Mouse (Mus musculus) kidney, postnatal 0 days (tissue): ENCODE measurements around the gene Palm3. TPM values are rescaled to one million over a fixed set of nuclear protein-coding genes. Genes with fewer than 3 reads are reported as not detected.
"Not testable (repeated sequence)": the region's sequence is repeated elsewhere in the genome, so short reads cannot be mapped to it uniquely, and the experiment has no call there.

ENCODE experiments used
- ATAC-seq: fragments of 200-750 bp; cut with Nextera tagmentation; replicated peaks from 2 replicates; pipeline ENCODE4 v1.8.0; 2017; ENCODE audit warnings: low read depth, moderate number of reproducible peaks, moderate TSS enrichment, moderate library complexity; ENCODE audit not compliant: low FRiP score
- DNase-seq: peaks from one replicate; pipeline ENCODE4 v3.0.0-alpha.2; 2016; ENCODE audit warnings: low spot score
- H3K27ac ChIP-seq: fragments of 300-500 bp; sonication (generic); 2 replicates; pipeline ENCODE4 v1.5.1; 2014; ENCODE audit warnings: mild to moderate bottlenecking
- H3K27me3 ChIP-seq: fragments of 300-500 bp; sonication (generic); 2 replicates; pipeline ENCODE4 v1.6.1; 2014; ENCODE audit warnings: low read length, mixed read lengths; ENCODE audit not compliant: insufficient read depth
- H3K36me3 ChIP-seq: fragments of 300-500 bp; sonication (generic); 2 replicates; pipeline ENCODE4 v1.6.1; 2014; ENCODE audit warnings: low read length, mixed read lengths; ENCODE audit not compliant: insufficient read depth
- H3K4me1 ChIP-seq: fragments of 300-500 bp; sonication (generic); replicated peaks from 2 replicates; pipeline ENCODE4 v1.6.1; 2014; ENCODE audit warnings: antibody characterized with exemption, low read length, mixed read lengths; ENCODE audit not compliant: insufficient read depth
- H3K4me2 ChIP-seq: fragments of 300-500 bp; sonication (generic); 2 replicates; pipeline ENCODE4 v1.6.1; 2014; ENCODE audit warnings: mild to moderate bottlenecking, low read length, moderate library complexity, mixed read lengths
- H3K4me3 ChIP-seq: fragments of 300-500 bp; sonication (generic); replicated peaks from 2 replicates; pipeline ENCODE4 v1.5.1; 2014; ENCODE audit warnings: low read depth, low read length
- H3K9ac ChIP-seq: fragments of 300-500 bp; sonication (generic); 2 replicates; pipeline ENCODE4 v1.6.1; 2014; ENCODE audit warnings: low read depth, low read length
- H3K9me3 ChIP-seq: fragments of 300-500 bp; sonication (generic); replicated peaks from 2 replicates; pipeline ENCODE4 v1.6.1; 2016; ENCODE audit warnings: low read length, inconsistent platforms, mixed read lengths
- CTCF ChIP-seq: IDR thresholded peaks from 2 replicates; pipeline ENCODE4 v1.5.1; 2016; ENCODE audit warnings: antibody characterized with exemption, low read depth, mild to moderate bottlenecking, moderate library complexity
- WGBS: fragments of 180-500 bp; shearing (Covaris S2); extraction: QIAGEN DNeasy Blood & Tissue Kit; methylation state at CpG from one replicate; pipeline ENCODE4 v1.1.7; 2014; 5-methylcytosine and 5-hydroxymethylcytosine counted together
- polyA plus RNA-seq: library from polyadenylated mRNA; unstranded; fragments of >200 nt; fragmentation: Nextera tagmentation; extraction: Ambion mirVana; gene quantifications from 2 replicates; pipeline ENCODE4 v1.2.1, GENCODE M21; 2015

Palm3 gene
- polyA plus RNA-seq, 1 experiment from 2014 or later: 12.7 TPM

DNA sequence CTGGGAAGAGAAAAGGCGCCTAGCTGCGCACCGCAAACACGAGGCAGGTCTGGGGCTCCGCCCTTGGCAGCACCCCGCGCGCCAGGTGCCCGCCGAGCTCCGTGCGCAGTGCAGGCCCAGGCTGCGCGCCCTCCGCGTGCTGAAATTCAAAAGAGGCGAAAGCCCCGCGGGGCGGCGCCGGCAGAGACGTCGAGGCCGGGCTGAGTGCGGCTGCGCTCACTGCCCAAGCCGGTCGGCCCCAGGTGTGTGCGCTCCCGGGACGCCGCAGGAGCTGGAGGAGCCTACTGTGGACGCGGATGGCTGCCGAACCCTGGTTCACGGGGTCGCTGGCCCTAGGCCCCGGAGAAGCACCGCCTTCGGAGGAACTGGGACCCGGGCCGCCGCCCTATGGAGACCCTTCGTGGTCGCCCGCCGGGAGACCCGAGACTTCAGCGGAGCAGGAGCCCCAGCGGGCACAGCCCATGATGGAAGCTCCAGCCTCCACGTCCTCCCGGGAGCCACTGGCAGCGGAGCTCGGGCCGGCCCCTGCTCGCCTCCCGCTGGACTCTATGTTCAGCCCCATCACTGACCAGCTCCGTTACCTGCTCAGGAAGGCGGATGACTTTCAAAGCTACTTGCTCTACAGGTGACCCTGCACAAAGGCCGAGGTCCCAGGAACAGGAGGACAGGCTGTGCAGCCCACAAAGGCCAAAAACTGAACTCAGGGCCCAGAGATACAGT, 19.8 kb upstream of the Palm3 start, which contains the start of gene 1700067K01Rik:
TSS of gene 1700067K01Rik (plus strand) at position 222 of the 720 bp plus-strand sequence.
- H3K4me2 ChIP-seq: peak within 1 kb of the TSS; percentile 13; the same call in 1 of the 2 replicates
- ATAC-seq (no peak), DNase-seq (no peak)
- H3K27me3 ChIP-seq: no peaks in the 10 kb centered on the region
- H3K36me3 ChIP-seq: 0 out of 2 replicates have a peak, but pooled peaks cover 8% of the 10 kb centered on the region
- WGBS: 42% methylated on average over 60 of the region's 61 CpGs
- H3K9me3 ChIP-seq: no peaks in the 10 kb centered on the region
- no peak within 1 kb of the TSS for H3K27ac ChIP-seq
- no peak within 1 kb of the TSS; the same call in 1 of the 2 replicates for H3K9ac ChIP-seq
- TF ChIP-seq CTCF: no peak
- no peak within 1 kb of the TSS for H3K4me3 ChIP-seq
- H3K4me1 ChIP-seq: peaks cover 24% of the 10 kb centered on the region

- Histone ChIP-seq H3K4me3 (no peak overlapping the region), H3K27me3 (no peaks in the 10 kb centered on the region), H3K4me2 (peak overlapping the region; percentile 85; the same call in 1 of the 2 replicates), H3K4me1 (peaks cover 24% of the 10 kb centered on the region), H3K9ac (no peak overlapping the region), H3K36me3 (0 out of 2 replicates have a peak, but pooled peaks cover 8% of the 10 kb centered on the region), H3K9me3 (no peaks in the 10 kb centered on the region), H3K27ac (no peak overlapping the region)
- WGBS: 67% methylated on average over 12 of the region's 12 CpGs
- no peak for DNase-seq
- TF ChIP-seq CTCF: no peak
- ATAC-seq: no peak
These were observed 18.2 kb upstream of the Palm3 start for GRCm38 (mm10) chr8:84002957-84003611.

GRCm38 (mm10) chr8:84003612-84004246, 17.5 kb upstream of the Palm3 start:
- no peak for DNase-seq
- Histone ChIP-seq H3K9me3 (no peaks in the 10 kb centered on the region), H3K9ac (peak overlapping the region; percentile 60), H3K27me3 (no peaks in the 10 kb centered on the region), H3K4me3 (peak overlapping the region; percentile 50; the same call in 1 of the 2 replicates), H3K4me1 (peaks cover 20% of the 10 kb centered on the region), H3K27ac (0 out of 2 replicates have a peak overlapping the region, but pooled peaks have one; percentile 85), H3K36me3 (0 out of 2 replicates have a peak, but pooled peaks cover 8% of the 10 kb centered on the region), H3K4me2 (peak overlapping the region; percentile 85)
- no peak for TF ChIP-seq CTCF
- WGBS: 69% methylated on average over 6 of the region's 6 CpGs
- ATAC-seq: no peak

DNA sequence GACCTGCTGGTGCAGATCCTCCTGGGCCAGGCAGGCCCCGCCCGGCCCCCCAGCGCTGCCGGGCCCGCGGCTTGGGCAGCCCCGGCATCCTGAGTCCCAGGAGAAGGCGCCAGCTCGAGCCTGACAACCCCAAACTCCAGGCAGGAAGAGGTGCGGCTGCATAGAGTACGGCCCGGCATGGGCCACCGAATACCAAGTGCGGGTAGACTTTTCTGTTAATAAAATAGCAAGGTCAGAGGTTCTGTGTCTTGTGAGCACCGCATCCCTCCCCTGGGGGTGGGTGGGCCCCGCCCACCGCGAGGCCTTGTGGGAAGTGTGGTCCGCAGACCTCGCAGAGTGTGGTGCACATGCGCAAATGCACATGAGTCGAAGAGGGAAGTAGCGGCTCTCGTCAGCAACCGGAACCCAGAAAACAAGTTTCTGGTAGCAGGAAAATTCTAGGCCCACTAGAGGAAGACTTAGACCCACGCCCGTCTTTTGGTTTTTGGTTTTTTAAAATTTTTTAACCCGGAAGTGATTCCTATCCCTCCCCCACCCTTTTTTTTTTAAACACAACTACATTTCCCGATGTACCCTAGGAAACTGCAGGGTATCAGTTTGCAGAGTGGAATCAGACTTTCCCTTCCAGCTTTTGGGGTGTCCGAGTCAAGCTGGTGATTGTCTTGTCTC, 16.6 kb upstream of the Palm3 start:
- Histone ChIP-seq H3K4me2 (peak overlapping the region; percentile 85), H3K4me3 (peak overlapping the region; percentile 50), H3K27me3 (no peaks in the 10 kb centered on the region), H3K36me3 (0 out of 2 replicates have a peak, but pooled peaks cover 8% of the 10 kb centered on the region), H3K27ac (peak overlapping the region; percentile 85), H3K9ac (peak overlapping the region; percentile 60), H3K9me3 (no peaks in the 10 kb centered on the region), H3K4me1 (peaks cover 11% of the 10 kb centered on the region)
- ATAC-seq (peak; percentile 82), DNase-seq (peak; percentile 95)
- WGBS: 0% methylated on average over 30 of the region's 30 CpGs
- no peak for TF ChIP-seq CTCF

- not testable (repeated sequence) for H3K4me3 ChIP-seq, DNase-seq, H3K36me3 ChIP-seq, ATAC-seq, H3K4me2 ChIP-seq, H3K27me3 ChIP-seq, H3K9me3 ChIP-seq, H3K9ac ChIP-seq
- Histone ChIP-seq H3K27ac (peak overlapping the region; percentile 85; the same call in 1 of the 2 replicates), H3K4me1 (peaks cover 13% of the 10 kb centered on the region)
- WGBS: 93% methylated on average over 7 of the region's 7 CpGs
These were observed 15.8 kb upstream of the Palm3 start for GRCm38 (mm10) chr8:84005502-84005901.

DNA sequence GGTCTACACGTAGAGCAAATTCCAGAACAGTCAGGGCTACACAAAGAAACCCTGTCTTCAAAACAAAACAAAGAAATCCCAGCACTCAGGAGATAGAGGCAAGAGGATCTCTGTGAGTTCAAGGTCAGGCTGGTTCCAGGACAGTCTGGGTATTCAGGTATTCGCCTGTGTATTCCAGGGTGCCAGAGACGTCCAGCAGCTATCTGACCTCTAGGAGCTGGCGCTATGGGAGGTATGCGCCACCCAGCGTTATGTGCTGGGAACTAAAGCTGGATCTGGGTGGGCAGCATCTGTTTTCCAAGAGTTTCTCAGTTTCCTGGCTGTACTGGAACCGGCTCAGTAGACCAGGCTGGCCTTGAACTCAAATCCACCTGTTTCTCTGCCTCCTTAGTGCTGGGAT, 12.9 kb upstream of the Palm3 start:
- H3K4me2 ChIP-seq: no peak overlapping the region
- no peak overlapping the region for H3K4me3 ChIP-seq
- 34% methylated on average over 7 of the region's 7 CpGs for WGBS
- TF ChIP-seq CTCF: peak; percentile 62
- no peak overlapping the region for H3K9ac ChIP-seq
- H3K4me1 ChIP-seq: peaks cover 34% of the 10 kb centered on the region
- no peaks in the 10 kb centered on the region for H3K36me3 ChIP-seq
- ATAC-seq: no peak
- H3K27me3 ChIP-seq: peaks cover 24% of the 10 kb centered on the region
- no peak overlapping the region for H3K27ac ChIP-seq
- no peaks in the 10 kb centered on the region for H3K9me3 ChIP-seq
- DNase-seq: no peak
